Mouse (Mus musculus): ENCODE measurements at regions not wholly inside any gene's neighbourhood (a gene's known extent, or its start where the extent isn't known, plus 50 kb on each side); places are given as distances from the start of the nearest gene placed in this dataset.
"Not testable (repeated sequence)": the region's sequence is repeated elsewhere in the genome, so short reads cannot be mapped to it uniquely, and the experiment has no call there.

DNA sequence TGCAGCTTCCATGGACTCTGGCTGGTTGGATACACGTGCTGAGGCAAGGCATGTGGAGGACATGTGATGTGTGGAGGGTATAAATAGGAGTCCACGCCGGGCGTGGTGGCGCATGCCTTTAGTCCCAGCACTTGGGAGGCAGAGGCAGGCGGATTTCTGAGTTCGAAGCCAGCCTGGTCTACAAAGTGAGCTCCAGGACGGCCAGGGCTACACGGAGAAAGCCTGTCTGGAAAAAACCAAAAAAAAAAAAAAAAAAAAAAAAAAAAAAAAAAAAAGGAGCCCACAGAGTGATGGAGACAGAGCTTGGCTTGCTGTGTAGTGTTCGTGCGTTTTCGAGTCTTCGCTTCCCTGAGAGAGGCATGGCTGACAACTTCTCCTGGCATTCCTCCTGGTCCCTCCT is 66.5 kb downstream of the Llph start:
- not testable (repeated sequence) for TF ChIP-seq MYOD1 (IDR thresholded peaks at IDR 0.05; ENCODE audit: control insufficient read depth in 1 of 3, insufficient read length in 2 of 3, low read depth in 2 of 3); E2F4 (IDR thresholded peaks at IDR 0.05; ENCODE audit: insufficient read depth); MAX (IDR thresholded peaks at IDR 0.05; ENCODE audit: low read depth); USF1 (IDR thresholded peaks at IDR 0.05; ENCODE audit: low read depth); POLR2A (IDR thresholded peaks at IDR 0.05; ENCODE audit: insufficient read length, low read depth); TCF12 (IDR thresholded peaks at IDR 0.05; ENCODE audit: insufficient read depth, poor library complexity, severe bottlenecking); POLR2AphosphoS2 (IDR thresholded peaks at IDR 0.05; ENCODE audit: insufficient read length, low read depth); MYOG (IDR thresholded peaks at IDR 0.05; ENCODE audit: control insufficient read depth in 1 of 3, insufficient read depth in 1 of 3, insufficient read length in 2 of 3, low read depth in 2 of 3); REST (IDR thresholded peaks at IDR 0.05; ENCODE audit: insufficient read depth, insufficient read length); CEBPB (IDR thresholded peaks at IDR 0.05; ENCODE audit: insufficient read depth, poor library complexity, severe bottlenecking)

All from myocyte (in vitro differentiated cells).